Mouse (Mus musculus): ENCODE results near the gene Acer1. TPM values are rescaled to one million over a fixed set of nuclear protein-coding genes. Genes with fewer than 3 reads are reported as not detected.

Acer1 gene
- polyA plus RNA-seq (2012; rRNA removed; ENCODE audit: low replicate concordance), result 8.5 and 23.4 TPM in 2 replicates

DNA sequence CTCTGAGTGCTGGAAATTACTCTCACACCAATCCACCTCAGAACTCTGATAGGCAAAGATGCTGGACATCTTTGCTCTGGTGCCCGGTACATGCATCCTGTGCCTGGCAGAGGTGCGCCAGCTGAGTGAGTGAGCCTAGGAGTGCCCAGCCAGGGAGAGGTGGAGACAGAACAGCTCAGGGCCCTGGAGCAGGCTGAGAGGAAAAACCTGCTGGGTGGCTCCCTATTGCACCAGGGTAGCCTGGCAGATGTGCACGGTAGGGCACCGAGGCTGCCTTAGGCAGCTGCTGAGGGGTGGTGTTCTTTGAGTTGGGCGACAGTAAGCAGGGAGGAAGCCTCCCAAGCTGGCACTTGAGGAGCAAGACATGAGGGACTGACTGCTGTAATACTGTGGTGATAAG lies at the start of gene Acer1:
Gene Acer1, minus strand, starts transcription at position 114 of the 400 bp plus-strand sequence.

DNA sequence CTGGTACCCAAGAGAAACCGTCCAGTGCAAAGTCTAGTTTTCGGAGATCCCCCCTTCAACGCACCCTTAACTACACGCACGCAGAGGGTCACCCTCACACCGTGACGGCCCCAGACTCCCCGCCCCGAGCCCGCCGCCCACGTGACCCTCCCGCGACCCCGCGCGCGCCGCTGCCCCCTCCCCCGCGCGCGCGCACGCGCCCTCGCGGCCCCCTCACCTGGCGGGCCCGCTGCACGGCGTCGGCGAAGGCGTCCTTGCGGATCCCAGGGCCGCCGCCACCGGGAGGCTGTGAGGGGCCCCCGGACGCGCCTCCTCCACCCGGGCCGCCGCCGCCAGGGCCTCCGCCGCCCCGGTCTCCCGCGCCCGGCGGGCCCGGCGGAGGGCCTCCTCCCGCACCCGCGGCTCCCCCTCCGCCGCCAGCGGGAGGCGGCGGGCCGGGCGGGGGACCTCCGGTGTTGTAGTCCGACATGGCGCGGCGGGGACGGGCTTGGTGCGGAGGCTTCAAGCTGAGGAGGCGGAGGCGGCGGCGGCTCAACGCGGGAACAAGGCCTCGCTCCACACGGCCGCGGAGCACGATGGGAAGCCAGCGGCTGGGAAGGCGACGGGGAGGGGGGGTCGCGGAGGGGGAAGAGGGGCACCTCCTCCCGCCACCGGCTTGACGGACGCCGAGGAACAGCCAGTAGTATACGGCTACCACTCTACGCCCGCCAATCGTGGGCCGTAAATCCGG lies 49.2 kb upstream of the Acer1 start, which contains the start of gene Khsrp:
Gene Khsrp, minus strand, starts transcription at position 592 of the 730 bp plus-strand sequence.

DNA sequence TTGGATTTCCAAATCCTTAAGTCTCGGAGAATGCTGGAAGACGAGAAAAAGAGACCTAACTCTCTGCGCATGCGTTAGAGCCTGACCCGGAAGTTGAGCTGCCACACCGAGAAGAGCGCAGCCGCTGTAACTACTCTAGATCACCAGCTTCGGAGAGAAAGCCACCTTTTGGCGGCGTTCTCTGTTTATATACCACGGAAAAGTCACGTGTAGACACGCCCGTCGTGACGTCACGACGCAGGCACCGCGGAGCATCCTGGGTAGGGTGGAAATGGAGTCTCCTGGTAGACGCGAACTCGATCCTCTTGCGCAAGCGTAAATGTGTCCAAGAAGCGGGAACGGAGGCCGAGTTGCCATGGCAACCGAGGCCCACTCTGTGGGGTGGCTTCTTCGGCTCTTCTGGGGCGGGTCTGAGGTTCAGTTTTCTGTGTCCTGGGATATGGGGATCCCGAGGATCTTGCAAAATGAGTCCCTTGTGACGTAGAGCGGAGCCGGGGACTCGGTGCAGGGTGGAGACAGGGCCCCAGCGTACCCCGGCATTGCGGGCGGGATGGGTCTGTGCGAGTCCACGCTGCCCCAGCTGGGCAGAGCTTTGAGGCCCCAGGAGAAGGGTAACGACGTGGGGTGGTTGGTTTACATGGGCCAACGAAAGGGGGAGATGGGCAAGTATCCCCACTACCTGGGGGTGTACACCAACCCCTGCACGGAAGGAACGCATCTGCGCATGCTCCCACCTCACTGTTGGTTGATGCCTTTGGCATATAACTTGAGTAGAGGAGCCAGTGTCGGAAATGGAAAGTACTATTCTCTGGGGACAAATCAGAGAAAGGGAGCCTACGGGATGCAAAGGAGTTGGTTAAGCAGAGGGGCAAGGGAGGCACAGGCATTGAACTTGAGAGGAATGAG lies 29.6 kb upstream of the Acer1 start, which contains the start of the genes Gtf2f1 and Gm17949:
Gene Gtf2f1, minus strand, starts transcription at position 53 of the 906 bp plus-strand sequence.
Gene Gm17949, plus strand, starts transcription at position 234 of the 906 bp plus-strand sequence.

DNA sequence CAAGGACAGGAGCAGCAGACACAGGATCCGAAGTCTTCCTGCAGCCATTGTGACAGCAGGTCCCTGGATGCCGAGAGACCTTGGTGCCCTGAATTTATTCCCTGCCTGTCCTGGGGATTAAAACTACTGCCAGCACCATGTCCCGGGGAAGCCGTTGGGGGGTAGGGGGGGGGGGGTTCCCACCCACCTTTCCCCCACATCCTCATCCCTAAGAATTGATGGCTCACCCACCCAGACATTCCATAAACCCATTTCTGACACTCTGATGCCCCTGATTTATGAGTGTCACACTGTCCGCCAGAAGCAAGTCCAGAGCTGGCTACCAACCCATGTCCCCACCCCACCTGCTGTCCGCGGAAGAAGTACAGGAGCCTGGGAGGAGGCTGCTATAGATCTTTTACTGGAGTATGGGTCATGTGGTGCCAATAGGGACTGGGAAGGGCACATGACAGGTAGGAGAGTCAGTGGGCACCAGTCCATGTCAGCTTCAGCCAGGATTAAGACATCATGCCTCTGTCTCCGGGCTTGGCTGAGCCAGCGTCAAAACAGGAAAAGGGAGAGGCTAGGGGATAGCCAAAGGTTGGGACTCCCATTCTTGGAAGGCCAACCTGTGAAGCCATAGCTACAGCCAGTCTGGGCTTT lies 18.2 kb upstream of the Acer1 start, which contains the start of gene Pspn:
Gene Pspn, minus strand, starts transcription at position 51 of the 642 bp plus-strand sequence.

DNA sequence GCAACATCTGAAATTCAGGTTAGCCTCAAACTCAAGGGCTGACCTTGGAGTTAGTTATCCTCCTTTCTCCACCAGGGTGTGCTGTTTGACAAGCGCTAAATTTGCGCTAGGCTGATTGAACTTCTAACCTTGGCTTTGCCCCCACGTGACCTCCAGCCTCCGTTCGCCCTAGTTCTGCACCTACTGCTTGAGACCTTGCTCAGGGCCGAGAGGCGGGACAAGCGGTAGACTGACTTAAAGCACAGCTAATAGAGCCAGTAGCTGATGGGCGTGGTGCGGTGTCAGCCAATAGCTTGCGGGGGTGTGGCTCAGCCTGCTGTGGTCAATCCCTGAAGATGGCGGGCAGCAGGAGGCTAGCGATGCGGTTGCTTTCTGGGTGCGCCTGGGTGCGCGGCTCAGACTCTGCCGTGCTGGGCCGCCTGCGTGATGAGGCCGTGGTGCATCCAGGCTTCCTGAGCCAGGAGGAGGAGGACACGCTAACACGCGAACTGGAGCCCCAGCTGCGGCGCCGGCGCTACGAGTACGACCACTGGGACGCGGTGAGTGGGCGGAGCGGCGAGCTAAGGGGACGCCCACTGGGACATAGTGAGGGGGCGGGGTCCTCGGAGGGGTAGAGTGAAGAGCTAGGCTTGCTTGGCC lies 15.2 kb upstream of the Acer1 start, which contains the start of gene Alkbh7:
Gene Alkbh7, plus strand, starts transcription at position 311 of the 639 bp plus-strand sequence.

DNA sequence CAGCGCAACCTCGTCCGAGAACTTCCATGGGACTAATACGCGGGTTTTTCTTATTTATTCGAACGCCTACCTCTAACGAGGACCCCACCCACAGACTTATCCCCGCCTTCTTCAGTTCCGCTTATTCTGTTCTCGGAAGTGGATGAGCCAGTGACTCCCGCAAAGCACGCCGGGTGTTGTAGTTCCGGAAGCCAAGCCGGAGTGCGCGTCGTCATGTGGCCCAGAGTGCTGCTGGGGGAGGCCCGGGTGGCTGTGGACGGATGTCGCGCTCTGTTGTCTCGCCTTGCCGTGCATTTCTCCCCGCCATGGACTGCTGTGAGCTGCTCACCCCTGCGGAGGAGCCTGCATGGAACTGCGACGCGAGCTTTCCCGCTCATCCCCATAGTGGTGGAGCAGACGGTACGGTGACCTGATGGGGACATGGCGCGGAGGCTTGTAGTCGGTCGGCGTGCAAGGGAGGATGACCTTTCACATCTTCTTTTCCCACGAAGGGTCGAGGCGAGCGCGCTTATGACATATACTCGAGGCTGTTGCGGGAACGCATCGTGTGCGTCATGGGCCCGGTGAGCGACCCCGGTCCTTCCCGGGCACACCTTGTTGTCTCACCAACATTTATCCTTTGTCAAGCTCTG lies 8.3 kb upstream of the Acer1 start, which contains the start of gene Clpp:
Gene Clpp, plus strand, starts transcription at position 191 of the 632 bp plus-strand sequence.

DNA sequence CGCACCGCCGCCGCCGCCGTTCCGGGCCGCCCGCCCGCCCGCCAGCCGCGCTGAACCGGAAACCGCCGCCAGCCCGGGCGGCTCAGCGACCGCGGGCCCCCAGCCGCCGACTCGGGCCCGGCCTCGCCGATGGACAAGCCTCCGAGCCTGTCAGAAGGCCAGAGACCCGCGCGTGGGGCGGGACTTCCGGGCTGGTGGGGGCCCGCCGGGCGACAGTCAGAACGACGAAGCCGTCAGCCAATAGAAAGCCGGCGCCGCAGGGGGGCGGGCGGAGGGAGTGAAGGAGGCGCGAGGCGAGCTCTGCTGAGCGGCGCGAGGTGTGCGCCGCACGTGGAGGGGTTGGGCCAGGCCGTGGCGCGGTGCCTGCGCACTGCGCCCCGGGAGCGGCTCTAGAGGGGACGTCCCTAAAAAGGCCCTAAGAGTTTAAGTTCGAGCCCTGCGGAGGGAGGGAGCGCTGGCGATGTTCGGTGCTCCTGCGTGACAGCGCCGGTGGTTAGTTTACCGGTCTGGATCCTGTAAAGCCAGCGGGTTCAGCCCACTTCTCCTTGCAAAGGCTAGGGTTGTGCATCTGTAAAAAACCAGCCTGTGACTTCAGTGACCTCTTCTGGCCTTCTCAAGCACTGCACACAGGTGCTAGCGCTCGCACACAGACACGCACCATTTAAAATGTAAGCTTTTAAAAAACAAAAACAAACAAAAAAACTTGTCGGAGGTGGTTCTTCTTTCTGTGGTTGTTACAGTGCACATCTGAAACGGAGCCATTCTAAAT lies 46.4 kb downstream of the Acer1 start, which contains the start of gene Mllt1:
Gene Mllt1, minus strand, starts transcription at position 53 of the 769 bp plus-strand sequence.

Other genes starting within 250 kb of the Acer1 start
- 42.6 and 69.2 TPM in 2 replicates for gene Nrtn, start 224.6 kb downstream of the Acer1 start, polyA plus RNA-seq (2012; rRNA removed; ENCODE audit: low replicate concordance)
- gene Dus3l, start 217.4 kb downstream of the Acer1 start, polyA plus RNA-seq (2012; rRNA removed; ENCODE audit: low replicate concordance), result 52.6 and 66.0 TPM in 2 replicates
- 6.7 and 10.7 TPM in 2 replicates for gene Prr22, start 211.9 kb downstream of the Acer1 start, polyA plus RNA-seq (2012; rRNA removed; ENCODE audit: low replicate concordance)
- gene Rfx2, start 151.1 kb downstream of the Acer1 start, polyA plus RNA-seq (2012; rRNA removed; ENCODE audit: low replicate concordance), result 6.4 and 8.5 TPM in 2 replicates
- not detected in 2 replicates for gene Acsbg2, start 107.7 kb downstream of the Acer1 start, polyA plus RNA-seq (2012; rRNA removed; ENCODE audit: low replicate concordance)
- gene 1700061G19Rik, start 106.6 kb downstream of the Acer1 start, polyA plus RNA-seq (2012; rRNA removed; ENCODE audit: low replicate concordance), result 0.04 and 0.06 TPM in 2 replicates
- gene Mllt1, start 46.7 kb downstream of the Acer1 start, polyA plus RNA-seq (2012; rRNA removed; ENCODE audit: low replicate concordance), result 33.7 and 35.2 TPM in 2 replicates
- 131 and 155 TPM in 2 replicates for gene Clpp, start 8.2 kb upstream of the Acer1 start, polyA plus RNA-seq (2012; rRNA removed; ENCODE audit: low replicate concordance)
- gene Alkbh7, start 15.2 kb upstream of the Acer1 start, polyA plus RNA-seq (2012; rRNA removed; ENCODE audit: low replicate concordance), result 57.0 and 71.1 TPM in 2 replicates
- gene Pspn, start 17.9 kb upstream of the Acer1 start, polyA plus RNA-seq (2012; rRNA removed; ENCODE audit: low replicate concordance), result not detected in 2 replicates
- 30.4 and 34.6 TPM in 2 replicates for gene Gtf2f1, start 29.2 kb upstream of the Acer1 start, polyA plus RNA-seq (2012; rRNA removed; ENCODE audit: low replicate concordance)
- gene Gm17949, start 29.3 kb upstream of the Acer1 start, polyA plus RNA-seq (2012; rRNA removed; ENCODE audit: low replicate concordance), result 0.08 TPM in 1 of 2 replicates, not detected in the other
- 64.2 and 89.1 TPM in 2 replicates for gene Khsrp, start 49.4 kb upstream of the Acer1 start, polyA plus RNA-seq (2012; rRNA removed; ENCODE audit: low replicate concordance)
- gene Slc25a41, start 59.5 kb upstream of the Acer1 start, polyA plus RNA-seq (2012; rRNA removed; ENCODE audit: low replicate concordance), result not detected in 2 replicates
- 197 and 435 TPM in 2 replicates for gene Crb3, start 77.0 kb upstream of the Acer1 start, polyA plus RNA-seq (2012; rRNA removed; ENCODE audit: low replicate concordance)
- gene Slc25a23, start 77.7 kb upstream of the Acer1 start, polyA plus RNA-seq (2012; rRNA removed; ENCODE audit: low replicate concordance), result 9.4 and 27.8 TPM in 2 replicates
- gene Dennd1c, start 96.4 kb upstream of the Acer1 start, polyA plus RNA-seq (2012; rRNA removed; ENCODE audit: low replicate concordance), result 4.4 and 7.5 TPM in 2 replicates
- 2.2 and 4.6 TPM in 2 replicates for gene Tubb4a, start 105.7 kb upstream of the Acer1 start, polyA plus RNA-seq (2012; rRNA removed; ENCODE audit: low replicate concordance)
- gene Tnfsf9, start 123.2 kb upstream of the Acer1 start, polyA plus RNA-seq (2012; rRNA removed; ENCODE audit: low replicate concordance), result 1.7 and 2.6 TPM in 2 replicates
- gene Cd70, start 167.7 kb upstream of the Acer1 start, polyA plus RNA-seq (2012; rRNA removed; ENCODE audit: low replicate concordance), result not detected in 2 replicates
- gene Tnfsf14, start 212.1 kb upstream of the Acer1 start, polyA plus RNA-seq (2012; rRNA removed; ENCODE audit: low replicate concordance), result 0.14 and 0.63 TPM in 2 replicates
- gene C3, start 246.0 kb upstream of the Acer1 start, polyA plus RNA-seq (2012; rRNA removed; ENCODE audit: low replicate concordance), result 7.7 and 16.0 TPM in 2 replicates